Comparison of ENCODE assay signal across 9 mouse cellular contexts in genomic region chr6:53496325-53496753, GRCm38 (mm10).
DNase-seq lines count a peak whose midpoint lies in the region; ATAC-seq and TF ChIP-seq lines count a peak whose summit lies in the region.
"Had no signal": no experiment of that assay in that cellular context is flagged by ENCODE, and none has a peak within 500 bp of the region (broad histone marks: within the 10 kb centered on the region; RNA-seq: fewer than 3 reads in every experiment).

No protein-coding gene starts in this region.

- H3K9ac ChIP-seq in intestine, embryonic 14.5 days (ENCODE audit: low read length) = no peak overlapping the region
- no peak overlapping the region for H3K9ac ChIP-seq in intestine, postnatal 0 days (ENCODE audit: low read depth, low read length)
- H3K9ac ChIP-seq in heart, embryonic 14.5 days (ENCODE audit: low read length) = no peak overlapping the region
- no peak overlapping the region for H3K9ac ChIP-seq in limb, embryonic 14.5 days (ENCODE audit: low read depth, low read length, severe bottlenecking)
- no peak overlapping the region for H3K9ac ChIP-seq in stomach, postnatal 0 days (ENCODE audit: low read length)

- no peak overlapping the region for H3K4me2 ChIP-seq in intestine, embryonic 14.5 days (ENCODE audit: low read length)
- H3K4me2 ChIP-seq in intestine, postnatal 0 days (replicated peaks; ENCODE audit: low read depth) = no peak overlapping the region
- no peak overlapping the region for H3K4me2 ChIP-seq in heart, embryonic 14.5 days (ENCODE audit: low read length)
- no peak overlapping the region for H3K4me2 ChIP-seq in limb, embryonic 14.5 days (replicated peaks; ENCODE audit: low read depth, low read length, severe bottlenecking)
- no peak overlapping the region for H3K4me2 ChIP-seq in stomach, postnatal 0 days (replicated peaks; ENCODE audit: low read depth)

- ATAC-seq in intestine, embryonic 14.5 days (replicated peaks; ENCODE audit: low FRiP score, low TSS enrichment, low read depth) = no peak
- no peak for ATAC-seq in intestine, postnatal 0 days
- no peak for ATAC-seq in heart, embryonic 14.5 days (ENCODE audit: insufficient number of reproducible peaks, insufficient read depth, low FRiP score, low read depth)
- no peak for ATAC-seq in limb, embryonic 14.5 days (ENCODE audit: low FRiP score, low read depth)
- peak; percentile 45; the same call in 1 of the 2 replicates for ATAC-seq in stomach, postnatal 0 days (ENCODE audit: low FRiP score, low TSS enrichment)
- no peak for ATAC-seq in frontal cortex, adult (ENCODE audit: low TSS enrichment)

- H3K27ac ChIP-seq in intestine, embryonic 14.5 days (ENCODE audit: low read depth) = no peak overlapping the region
- no peak overlapping the region for H3K27ac ChIP-seq in intestine, postnatal 0 days (ENCODE audit: low read depth, low read length)
- H3K27ac ChIP-seq in heart, embryonic 14.5 days (replicated peaks in 1 of 2; ENCODE audit: control insufficient read depth in 1 of 2, insufficient read depth in 1 of 2, low read depth in 2 of 2, low read length in 2 of 2) = peak overlapping the region; percentile 26 to 41; a peak in 3 of 4 replicates
- peak overlapping the region; percentile 11 for H3K27ac ChIP-seq in limb, embryonic 14.5 days (replicated peaks; ENCODE audit: low read depth, low read length)
- H3K27ac ChIP-seq in stomach, postnatal 0 days (replicated peaks) = no peak overlapping the region

- no peak for TF ChIP-seq EP300 in stomach, postnatal 0 days (optimal IDR thresholded peaks at IDR 0.05)

- H3K36me3 ChIP-seq in intestine, embryonic 14.5 days (ENCODE audit: control insufficient read depth, insufficient read depth, low read length) = no peaks in the 10 kb centered on the region
- H3K36me3 ChIP-seq in intestine, postnatal 0 days (ENCODE audit: control insufficient read depth, insufficient read depth) = no peaks in the 10 kb centered on the region
- H3K36me3 ChIP-seq in heart, embryonic 14.5 days (ENCODE audit: control insufficient read depth, insufficient read depth, low read length) = no peaks in the 10 kb centered on the region
- H3K36me3 ChIP-seq in limb, embryonic 14.5 days (ENCODE audit: control insufficient read depth, insufficient read depth, low read length) = no peaks in the 10 kb centered on the region
- no peaks in the 10 kb centered on the region for H3K36me3 ChIP-seq in stomach, postnatal 0 days (ENCODE audit: control insufficient read depth, insufficient read depth, low read length)
- H3K36me3 ChIP-seq: G1E had no signal

- no peaks in the 10 kb centered on the region for H3K27me3 ChIP-seq in intestine, embryonic 14.5 days (replicated peaks; ENCODE audit: control insufficient read depth, insufficient read depth, low read length)
- H3K27me3 ChIP-seq in intestine, postnatal 0 days (replicated peaks; ENCODE audit: control insufficient read depth, insufficient read depth, low read length) = no peaks in the 10 kb centered on the region
- no peaks in the 10 kb centered on the region for H3K27me3 ChIP-seq in heart, embryonic 14.5 days (ENCODE audit: control insufficient read depth, insufficient read depth, low read length)
- no peaks in the 10 kb centered on the region for H3K27me3 ChIP-seq in limb, embryonic 14.5 days (ENCODE audit: control insufficient read depth, insufficient read depth, low read length)
- H3K27me3 ChIP-seq in stomach, postnatal 0 days (ENCODE audit: control insufficient read depth, insufficient read depth, low read length) = no peaks in the 10 kb centered on the region

- no peaks in the 10 kb centered on the region for H3K4me1 ChIP-seq in intestine, embryonic 14.5 days (replicated peaks; ENCODE audit: control insufficient read depth, insufficient read depth, low read length)
- H3K4me1 ChIP-seq in intestine, postnatal 0 days (replicated peaks; ENCODE audit: control insufficient read depth, insufficient read depth, low read length) = no peaks in the 10 kb centered on the region
- peaks cover 11 to 20% of the 10 kb centered on the region in 2 experiments for H3K4me1 ChIP-seq in heart, embryonic 14.5 days (ENCODE audit: control insufficient read depth in 2 of 2, insufficient read depth in 2 of 2, low read length in 2 of 2)
- peaks cover 29% of the 10 kb centered on the region for H3K4me1 ChIP-seq in limb, embryonic 14.5 days (ENCODE audit: control insufficient read depth, insufficient read depth, low read length)
- H3K4me1 ChIP-seq in stomach, postnatal 0 days (replicated peaks; ENCODE audit: control insufficient read depth, insufficient read depth) = no peaks in the 10 kb centered on the region

- WGBS in intestine, embryonic 14.5 days = 70% methylated on average over 4 of the region's 4 CpGs
- WGBS in intestine, postnatal 0 days = 57% methylated on average over 4 of the region's 4 CpGs
- 52% methylated on average over 4 of the region's 4 CpGs for WGBS in heart, embryonic 14.5 days
- 62% methylated on average over 4 of the region's 4 CpGs for WGBS in limb, embryonic 14.5 days
- 48% methylated on average over 4 of the region's 4 CpGs for WGBS in stomach, postnatal 0 days

- peak; percentile 18 for DNase-seq in intestine, embryonic 14.5 days (ENCODE audit: low spot score)
- peak; percentile 75 for DNase-seq in adrenal gland, adult 2 months
- DNase-seq in limb, embryonic 14.5 days (ENCODE audit: low spot score) = peak; percentile 16
- DNase-seq in stomach, postnatal 0 days (ENCODE audit: low spot score) = peak; percentile 51
- no peak for DNase-seq in right cerebral cortex, adult 2 months (ENCODE audit: low spot score in 2 of 2)

- H3K9me3 ChIP-seq in intestine, embryonic 14.5 days (ENCODE audit: control insufficient read depth, low read length) = no peaks in the 10 kb centered on the region
- no peaks in the 10 kb centered on the region for H3K9me3 ChIP-seq in intestine, postnatal 0 days (ENCODE audit: control insufficient read depth)
- H3K9me3 ChIP-seq in heart, embryonic 14.5 days (ENCODE audit: control insufficient read depth, low read length) = no peaks in the 10 kb centered on the region
- no peaks in the 10 kb centered on the region for H3K9me3 ChIP-seq in limb, embryonic 14.5 days (ENCODE audit: control insufficient read depth, low read length)
- no peaks in the 10 kb centered on the region for H3K9me3 ChIP-seq in stomach, postnatal 0 days (ENCODE audit: control insufficient read depth, low read length)

- TF ChIP-seq POLR2A in limb, embryonic 14.5 days (IDR thresholded peaks at IDR 0.05; ENCODE audit: borderline replicate concordance, extremely low read depth, insufficient read depth, insufficient read length) = no peak

- no peak for TF ChIP-seq CTCF in intestine, postnatal 0 days (IDR thresholded peaks at IDR 0.05; ENCODE audit: low read depth)
- TF ChIP-seq CTCF in stomach, postnatal 0 days (IDR thresholded peaks at IDR 0.05; ENCODE audit: low read depth) = no peak

- H3K4me3 ChIP-seq in intestine, embryonic 14.5 days (ENCODE audit: low read depth, low read length) = no peak overlapping the region
- H3K4me3 ChIP-seq in intestine, postnatal 0 days (ENCODE audit: low read depth, low read length) = no peak overlapping the region
- H3K4me3 ChIP-seq in heart, embryonic 14.5 days (ENCODE audit: control insufficient read depth in 1 of 2, insufficient read depth in 1 of 2, low read depth in 1 of 2, low read length in 2 of 2) = no peak overlapping the region
- no peak overlapping the region for H3K4me3 ChIP-seq in limb, embryonic 14.5 days (replicated peaks; ENCODE audit: low read length)
- no peak overlapping the region for H3K4me3 ChIP-seq in stomach, postnatal 0 days (ENCODE audit: low read depth, low read length)

Comparison
In these comparisons a context has a peak if more than half of its experiments do, and no peak if none do; other contexts are left out.
1. DNase-seq: peak in intestine, embryonic 14.5 days (single experiment), adrenal gland, adult 2 months (single experiment), limb, embryonic 14.5 days (single experiment) and stomach, postnatal 0 days (single experiment); none in right cerebral cortex, adult 2 months (0 of 2).
2. H3K27ac ChIP-seq: peak in heart, embryonic 14.5 days (2 of 2) and limb, embryonic 14.5 days (single experiment); none in intestine, embryonic 14.5 days (single experiment), intestine, postnatal 0 days (single experiment) and stomach, postnatal 0 days (single experiment).